Mouse (Mus musculus) spleen, adult 2 months (tissue): Measurements from ENCODE around the gene Fermt2.

ENCODE experiments used
- CTCF ChIP-seq: fragments of 200-500 bp; IDR thresholded peaks from 2 replicates; pipeline ENCODE4 v1.5.1; 2011; ENCODE audit warnings: mild to moderate bottlenecking, inconsistent platforms; ENCODE audit not compliant: insufficient read depth, insufficient read length, insufficient replicate concordance; ENCODE audit errors: extremely low read depth
- POLR2A ChIP-seq: fragments of 200-500 bp; IDR thresholded peaks from 2 replicates; pipeline ENCODE4 v1.6.1; 2011; ENCODE audit warnings: low read depth, low read length, inconsistent platforms

- TF ChIP-seq POLR2A (no peak), CTCF (no peak)
Observed at GRCm38 (mm10) chr14:45497116-45497515, 32.8 kb downstream of the Fermt2 start.
